Mouse (Mus musculus): ENCODE results near the gene Xab2.

Xab2 gene

GRCm38 (mm10) chr8:3621199-3621970 is at the start of gene Xab2, which contains the start of gene Pet100:
Xab2 (minus strand) TSS chr8:3621316.
Pet100 (plus strand) TSS chr8:3621548.
- peak; percentile 95 to 96 for DNase-seq

GRCm38 (mm10) chr8:3670388-3670787 is 49.3 kb upstream of the Xab2 start:
- DNase-seq, result peak; percentile 43 to 55

- DNase-seq, result no peak
Observed at GRCm38 (mm10) chr8:3665507-3665906, 44.4 kb upstream of the Xab2 start, which contains the start of gene Mcemp1. Mcemp1 (plus strand) TSS chr8:3665754.

- no peak for DNase-seq
Observed at GRCm38 (mm10) chr8:3664405-3664804, 43.3 kb upstream of the Xab2 start.

- DNase-seq, result no peak
Observed at GRCm38 (mm10) chr8:3660889-3661288, 39.8 kb upstream of the Xab2 start.

- no peak for DNase-seq
Observed at GRCm38 (mm10) chr8:3656725-3657381, 35.7 kb upstream of the Xab2 start.

GRCm38 (mm10) chr8:3655526-3655925 is 34.4 kb upstream of the Xab2 start, which contains the start of gene Retn:
Retn (plus strand) TSS chr8:3655770.
- no peak for DNase-seq

GRCm38 (mm10) chr8:3654726-3655508 is 33.8 kb upstream of the Xab2 start:
- DNase-seq, result no peak

- no peak for DNase-seq
Observed at GRCm38 (mm10) chr8:3652845-3653244, 31.7 kb upstream of the Xab2 start.

GRCm38 (mm10) chr8:3648990-3649389 is 27.9 kb upstream of the Xab2 start:
- DNase-seq, result no peak

- no peak for DNase-seq
Observed at GRCm38 (mm10) chr8:3648268-3648667, 27.2 kb upstream of the Xab2 start.

- DNase-seq, result no peak
Observed at GRCm38 (mm10) chr8:3647561-3647960, 26.4 kb upstream of the Xab2 start.

- DNase-seq, result no peak
Observed at GRCm38 (mm10) chr8:3646824-3647531, 25.9 kb upstream of the Xab2 start.

- DNase-seq, result peak; percentile 36 to 67
Observed at GRCm38 (mm10) chr8:3645804-3646203, 24.7 kb upstream of the Xab2 start.

- DNase-seq, result peak in 1 of 2 experiments; percentile 18
Observed at GRCm38 (mm10) chr8:3631478-3631875, 10.4 kb upstream of the Xab2 start.

- peak; percentile 81 to 88 for DNase-seq
Observed at GRCm38 (mm10) chr8:3630647-3631477, 9.7 kb upstream of the Xab2 start, which contains the start of gene Stxbp2. Stxbp2 (plus strand) TSS chr8:3630955.

GRCm38 (mm10) chr8:3628014-3628413 is 6.9 kb upstream of the Xab2 start:
- DNase-seq, result peak in 1 of 2 experiments; percentile 26

GRCm38 (mm10) chr8:3626971-3627370 is 5.9 kb upstream of the Xab2 start:
- no peak for DNase-seq

- no peak for DNase-seq
Observed at GRCm38 (mm10) chr8:3625445-3625844, 4.3 kb upstream of the Xab2 start, which contains the start of gene Pcp2. Pcp2 (minus strand) TSS chr8:3625545.

- no peak for DNase-seq
Observed at GRCm38 (mm10) chr8:3622119-3622518, 1.0 kb upstream of the Xab2 start.

- DNase-seq, result no peak
Observed at GRCm38 (mm10) chr8:3609816-3610150, 11.3 kb downstream of the Xab2 start.

All from spleen, adult 18-20 months (tissue).